Mouse (Mus musculus) heart, embryonic 15.5 days (tissue): ENCODE results near the gene Slc35f5. TPM values are rescaled to one million over a fixed set of nuclear protein-coding genes. Genes with fewer than 3 reads are reported as not detected.
"Not testable (repeated sequence)": the region's sequence is repeated elsewhere in the genome, so short reads cannot be mapped to it uniquely, and the experiment has no call there.

ENCODE experiments used
- ATAC-seq: fragments of 200-750 bp; cut with Nextera tagmentation; replicated peaks from 2 replicates; pipeline ENCODE4 v1.8.0; 2017; ENCODE audit warnings: low read depth, moderate TSS enrichment; ENCODE audit not compliant: insufficient number of reproducible peaks, insufficient read depth, low FRiP score
- H3K27ac ChIP-seq: fragments of 300-500 bp; sonication (generic); 2 replicates; pipeline ENCODE4 v1.5.1; 2015; ENCODE audit warnings: mild to moderate bottlenecking, inconsistent platforms
- H3K27me3 ChIP-seq: fragments of 300-500 bp; sonication (generic); 2 replicates; pipeline ENCODE4 v1.6.1; 2015; ENCODE audit warnings: inconsistent platforms
- H3K36me3 ChIP-seq: fragments of 300-500 bp; sonication (generic); 2 replicates; pipeline ENCODE4 v1.6.1; 2015; ENCODE audit warnings: mild to moderate bottlenecking, inconsistent platforms
- H3K4me1 ChIP-seq: fragments of 300-500 bp; sonication (generic); replicated peaks from 2 replicates; pipeline ENCODE4 v1.6.1; 2015; ENCODE audit warnings: inconsistent platforms
- H3K4me2 ChIP-seq: fragments of 300-500 bp; sonication (generic); 2 replicates; pipeline ENCODE4 v1.6.1; 2015; ENCODE audit warnings: inconsistent platforms, mild to moderate bottlenecking, moderate library complexity
- H3K4me3 ChIP-seq: fragments of 300-500 bp; sonication (generic); 2 replicates; pipeline ENCODE4 v1.5.1; 2015; ENCODE audit warnings: mild to moderate bottlenecking, inconsistent platforms
- H3K9ac ChIP-seq: fragments of 300-500 bp; sonication (generic); 2 replicates; pipeline ENCODE4 v1.6.1; 2015; ENCODE audit warnings: mild to moderate bottlenecking, inconsistent platforms
- H3K9me3 ChIP-seq: fragments of 300-500 bp; sonication (generic); replicated peaks from 2 replicates; pipeline ENCODE4 v1.6.1; 2016; ENCODE audit warnings: inconsistent platforms
- WGBS: fragments of 180-500 bp; shearing (Covaris S2); methylation state at CpG from one replicate; pipeline ENCODE4 v1.1.7; 2015; ENCODE audit warnings: mixed read lengths; 5-methylcytosine and 5-hydroxymethylcytosine counted together
- polyA plus RNA-seq: library from polyadenylated mRNA; unstranded; fragments of >200 nt; fragmentation: Nextera tagmentation; extraction: Ambion mirVana; gene quantifications from 2 replicates; pipeline ENCODE4 v1.2.1, GENCODE M21; 2015

Gene Slc35f5
- polyA plus RNA-seq: 79.7 and 92.9 TPM in 2 replicates

DNA sequence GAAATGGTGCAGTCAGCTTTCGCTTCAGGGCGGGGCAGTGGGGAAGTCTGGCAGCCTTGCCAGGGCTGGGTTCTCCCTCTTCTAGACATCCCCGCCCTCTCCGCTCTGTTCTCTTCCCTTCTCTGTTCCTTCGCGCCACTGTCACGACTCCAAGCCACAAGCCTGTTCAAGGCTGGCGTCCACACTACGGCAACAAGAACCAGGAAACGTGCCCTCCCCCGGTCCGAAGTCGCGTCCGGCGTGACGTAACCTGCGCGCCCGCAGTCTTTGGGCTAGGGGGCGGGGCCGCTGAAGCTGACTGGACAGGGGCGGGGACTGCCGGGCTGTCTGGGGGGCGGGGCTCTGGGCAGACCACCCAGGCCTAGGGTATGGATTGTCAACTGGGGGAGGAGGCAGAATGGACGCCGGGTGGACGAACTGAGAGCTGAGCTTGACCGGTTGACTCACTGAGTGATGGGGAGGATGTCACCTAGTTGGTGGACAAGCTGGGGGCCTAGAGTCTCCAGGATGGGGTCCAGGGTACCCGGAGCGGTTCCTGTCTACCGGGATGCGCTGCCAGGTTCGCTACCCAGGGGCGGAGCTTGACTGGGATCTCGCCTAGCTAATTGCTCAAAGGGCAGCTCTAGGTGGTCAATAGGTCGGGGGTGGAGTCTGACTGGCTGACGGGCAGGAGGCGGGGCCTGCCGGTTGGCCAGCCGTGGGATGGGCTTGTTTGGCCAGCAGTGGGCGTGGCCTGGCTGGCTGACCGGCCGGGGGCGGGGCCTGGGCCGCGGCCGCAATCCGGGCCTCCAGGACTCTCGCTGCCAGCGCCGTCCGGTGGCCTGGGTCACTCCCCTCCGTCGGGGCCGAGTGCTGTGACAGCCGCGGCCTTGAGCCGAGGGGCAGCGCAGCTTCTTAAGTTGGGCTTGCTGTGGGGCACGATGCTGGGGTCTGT, at the start of gene Slc35f5:
Gene Slc35f5, plus strand, starts transcription at position 337 of the 934 bp plus-strand sequence.
- Histone ChIP-seq H3K27me3 (no peaks in the 10 kb centered on the region), H3K36me3 (no peaks in the 10 kb centered on the region; the same call in 1 of the 2 replicates), H3K4me3 (peak within 1 kb of the TSS; percentile 99), H3K27ac (peak within 1 kb of the TSS; percentile 97), H3K4me1 (peaks cover 14% of the 10 kb centered on the region), H3K9me3 (no peaks in the 10 kb centered on the region), H3K4me2 (peak within 1 kb of the TSS; percentile 75), H3K9ac (peak within 1 kb of the TSS; percentile 98)
- ATAC-seq: peak; percentile 94
- under 1% methylated on average over 60 of the region's 61 CpGs for WGBS

DNA sequence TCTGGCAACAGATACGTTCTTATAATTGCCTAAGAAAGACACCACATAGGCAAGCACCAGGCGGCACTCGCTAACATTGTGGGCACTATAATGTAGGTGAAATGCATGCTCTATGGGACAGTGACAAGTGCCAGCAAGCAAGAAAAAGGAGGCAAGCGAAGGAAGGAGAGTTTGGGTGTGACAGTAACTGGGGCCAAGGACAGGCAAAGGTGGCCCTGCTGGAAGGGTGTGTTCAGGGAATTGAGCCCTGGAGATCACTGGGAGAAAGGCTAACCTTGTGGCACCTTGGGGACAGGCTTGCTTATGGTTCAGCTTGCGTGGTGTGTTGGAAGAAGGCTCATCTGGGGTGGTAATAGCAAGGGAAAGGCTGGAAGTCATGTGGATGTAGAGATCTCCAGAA, 45.7 kb upstream of the Slc35f5 start:
- no peaks in the 10 kb centered on the region for H3K9me3 ChIP-seq
- H3K4me2 ChIP-seq: no peak overlapping the region
- 88% methylated on average over 5 of the region's 5 CpGs for WGBS
- no peak for ATAC-seq
- H3K4me1 ChIP-seq: peaks cover 7% of the 10 kb centered on the region
- H3K9ac ChIP-seq: no peak overlapping the region
- no peaks in the 10 kb centered on the region for H3K27me3 ChIP-seq
- H3K4me3 ChIP-seq: no peak overlapping the region
- no peak overlapping the region for H3K27ac ChIP-seq
- H3K36me3 ChIP-seq: no peaks in the 10 kb centered on the region

DNA sequence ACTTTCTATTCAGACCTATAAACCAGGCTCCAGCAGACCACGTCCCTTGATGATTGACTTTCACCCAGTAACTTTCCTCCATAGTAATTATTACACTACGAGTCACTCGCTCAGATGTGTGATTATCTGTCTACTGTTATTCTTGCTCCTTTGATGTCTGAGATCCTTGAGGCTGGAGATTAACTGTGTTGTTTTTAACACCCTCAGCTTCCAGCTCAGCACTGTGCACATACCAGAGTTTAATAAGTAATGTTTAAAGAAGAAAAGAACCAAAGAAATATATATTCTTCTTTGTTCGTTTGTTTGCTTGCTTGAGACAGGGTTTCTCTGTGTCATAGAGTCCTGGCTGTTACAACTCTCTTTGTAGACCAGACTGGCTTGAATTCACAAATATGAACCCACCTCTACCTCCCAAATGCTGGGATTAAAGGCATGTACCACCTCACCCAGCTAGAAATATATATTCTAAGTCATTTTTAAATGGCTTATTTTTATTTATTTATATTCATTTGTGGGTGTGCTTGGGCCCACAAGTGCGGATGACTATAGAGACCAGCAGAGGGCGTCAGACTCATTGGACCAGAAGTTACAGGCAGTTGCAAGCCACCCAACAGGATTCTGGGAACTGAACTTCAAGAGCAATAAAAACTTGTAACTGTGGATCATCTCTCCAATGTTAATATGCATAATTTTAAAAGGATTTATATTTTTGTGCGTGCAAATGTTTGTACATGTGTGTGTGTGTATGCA, 43.3 kb upstream of the Slc35f5 start:
- WGBS: 59% methylated on average over 7 of the region's 7 CpGs
- H3K36me3 ChIP-seq: no peaks in the 10 kb centered on the region
- peaks cover 7% of the 10 kb centered on the region for H3K4me1 ChIP-seq
- no peak overlapping the region for H3K27ac ChIP-seq
- H3K27me3 ChIP-seq: no peaks in the 10 kb centered on the region
- ATAC-seq: no peak
- no peak overlapping the region for H3K9ac ChIP-seq
- no peaks in the 10 kb centered on the region for H3K9me3 ChIP-seq
- no peak overlapping the region for H3K4me2 ChIP-seq
- no peak overlapping the region for H3K4me3 ChIP-seq

DNA sequence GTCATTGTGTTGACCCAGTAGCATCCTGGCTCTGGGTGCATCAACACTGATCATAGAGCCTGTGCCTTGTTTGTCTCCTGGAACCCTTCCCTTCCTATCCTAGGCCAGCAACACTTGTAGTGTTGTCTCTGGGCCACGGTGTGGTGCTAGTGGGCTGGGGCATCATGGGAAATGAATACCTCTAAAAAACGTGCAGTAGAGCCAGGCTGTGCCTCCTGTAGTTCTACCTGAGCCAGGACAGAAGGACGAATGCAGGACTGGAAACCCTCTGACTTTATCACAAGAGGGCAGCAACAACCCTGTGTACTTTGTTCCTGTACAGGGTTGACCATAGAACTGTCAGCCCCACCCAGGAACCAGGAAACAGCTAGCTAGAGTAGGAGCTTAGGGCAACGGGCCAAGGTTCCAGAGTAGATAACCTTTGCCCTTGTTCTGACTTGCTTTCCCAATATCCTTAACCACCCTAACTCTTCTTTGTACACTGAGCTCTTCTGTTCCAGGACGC, 41.2 kb upstream of the Slc35f5 start:
- H3K4me3 ChIP-seq: no peak overlapping the region
- H3K36me3 ChIP-seq: no peaks in the 10 kb centered on the region
- no peaks in the 10 kb centered on the region for H3K9me3 ChIP-seq
- H3K27ac ChIP-seq: no peak overlapping the region
- peaks cover 7% of the 10 kb centered on the region for H3K4me1 ChIP-seq
- H3K4me2 ChIP-seq: no peak overlapping the region
- 47% methylated on average over 5 of the region's 5 CpGs for WGBS
- no peaks in the 10 kb centered on the region for H3K27me3 ChIP-seq
- peak; percentile 55; the same call in 1 of the 2 replicates for ATAC-seq
- H3K9ac ChIP-seq: no peak overlapping the region

DNA sequence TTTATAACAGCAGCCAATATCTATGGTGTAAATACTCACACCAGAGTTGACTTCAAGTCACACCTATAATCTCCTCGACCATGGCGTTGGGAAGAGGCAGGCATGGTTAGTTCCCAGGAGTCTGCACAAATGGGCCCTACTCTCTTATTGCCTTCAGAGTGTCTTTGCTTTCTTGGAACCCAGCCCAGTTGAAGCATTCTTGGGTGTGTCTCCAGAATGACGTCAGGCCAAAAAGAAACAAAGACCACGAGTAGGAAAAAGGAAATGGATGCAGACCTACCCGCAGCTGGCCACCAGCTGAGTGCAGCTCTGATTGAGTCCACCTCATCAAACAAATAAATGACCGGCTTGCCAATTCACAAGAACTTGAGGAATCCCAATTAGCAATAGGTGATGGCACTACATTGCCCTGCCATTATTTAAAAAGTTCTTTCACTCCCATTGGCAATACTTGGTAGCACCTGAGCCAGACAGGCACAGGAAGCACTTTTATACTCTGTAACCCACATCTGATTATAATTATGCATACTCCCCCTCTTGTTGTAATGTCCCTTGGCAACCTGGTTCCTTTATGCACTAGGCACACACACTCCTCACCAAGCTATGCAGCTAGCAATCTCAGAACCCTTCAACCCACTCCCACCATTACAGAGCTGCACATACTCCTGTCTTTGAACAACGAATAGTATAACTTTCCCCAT, 34.3 kb upstream of the Slc35f5 start:
- Histone ChIP-seq H3K9ac (no peak overlapping the region), H3K4me1 (peaks cover 6% of the 10 kb centered on the region), H3K9me3 (no peaks in the 10 kb centered on the region), H3K27me3 (no peaks in the 10 kb centered on the region), H3K36me3 (no peaks in the 10 kb centered on the region), H3K27ac (peak overlapping the region; percentile 44; the same call in 1 of the 2 replicates), H3K4me2 (no peak overlapping the region), H3K4me3 (no peak overlapping the region)
- no peak for ATAC-seq
- WGBS: 53% methylated on average over 7 of the region's 7 CpGs

DNA sequence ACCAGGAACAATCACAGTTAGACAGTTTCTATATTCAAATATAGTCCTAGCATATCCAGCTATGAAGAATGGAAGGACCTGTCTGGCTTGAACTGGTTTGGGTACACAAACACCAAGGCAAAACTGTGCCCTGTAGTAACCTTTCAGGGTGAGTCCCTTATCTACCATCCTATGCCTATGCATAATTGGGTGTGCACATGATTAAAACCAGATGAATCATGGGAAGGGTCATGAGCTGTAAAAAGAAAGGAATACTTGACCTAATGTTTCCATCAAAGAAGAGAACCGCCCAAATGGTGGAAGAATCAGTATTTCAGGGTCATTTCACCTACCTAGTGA, 33.8 kb upstream of the Slc35f5 start:
- H3K9me3 ChIP-seq: no peaks in the 10 kb centered on the region
- H3K27me3 ChIP-seq: no peaks in the 10 kb centered on the region
- no peaks in the 10 kb centered on the region for H3K36me3 ChIP-seq
- H3K4me1 ChIP-seq: peaks cover 6% of the 10 kb centered on the region
- WGBS: 91% methylated on average over 1 of the region's 1 CpGs
- H3K4me2 ChIP-seq: no peak overlapping the region
- no peak overlapping the region for H3K9ac ChIP-seq
- ATAC-seq: no peak
- no peak overlapping the region for H3K4me3 ChIP-seq
- no peak overlapping the region for H3K27ac ChIP-seq

DNA sequence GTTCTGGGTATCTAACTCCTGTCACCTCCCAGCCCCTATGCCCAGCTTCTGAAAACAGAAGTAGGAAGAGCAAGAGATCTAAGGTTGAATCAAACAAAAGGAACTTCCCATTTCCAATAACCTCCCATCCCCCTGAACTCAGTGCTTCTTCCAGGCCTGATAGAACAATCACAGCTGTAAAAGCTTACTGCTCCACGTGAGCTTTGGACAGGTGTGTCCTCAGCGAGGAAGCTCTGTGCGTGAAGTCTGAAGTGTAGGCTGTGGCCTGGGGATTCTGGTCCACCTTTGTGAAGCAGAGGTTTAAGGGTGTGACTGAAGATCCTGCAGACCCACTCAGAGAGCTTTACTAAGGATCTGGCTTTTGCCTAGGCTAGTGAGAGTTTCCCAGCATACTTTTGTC, 33.0 kb upstream of the Slc35f5 start:
- Histone ChIP-seq H3K4me1 (peaks cover 6% of the 10 kb centered on the region), H3K27me3 (no peaks in the 10 kb centered on the region), H3K36me3 (no peaks in the 10 kb centered on the region), H3K27ac (no peak overlapping the region), H3K9me3 (no peaks in the 10 kb centered on the region), H3K9ac (no peak overlapping the region), H3K4me2 (no peak overlapping the region), H3K4me3 (no peak overlapping the region)
- ATAC-seq: no peak
- 71% methylated on average over 3 of the region's 3 CpGs for WGBS

DNA sequence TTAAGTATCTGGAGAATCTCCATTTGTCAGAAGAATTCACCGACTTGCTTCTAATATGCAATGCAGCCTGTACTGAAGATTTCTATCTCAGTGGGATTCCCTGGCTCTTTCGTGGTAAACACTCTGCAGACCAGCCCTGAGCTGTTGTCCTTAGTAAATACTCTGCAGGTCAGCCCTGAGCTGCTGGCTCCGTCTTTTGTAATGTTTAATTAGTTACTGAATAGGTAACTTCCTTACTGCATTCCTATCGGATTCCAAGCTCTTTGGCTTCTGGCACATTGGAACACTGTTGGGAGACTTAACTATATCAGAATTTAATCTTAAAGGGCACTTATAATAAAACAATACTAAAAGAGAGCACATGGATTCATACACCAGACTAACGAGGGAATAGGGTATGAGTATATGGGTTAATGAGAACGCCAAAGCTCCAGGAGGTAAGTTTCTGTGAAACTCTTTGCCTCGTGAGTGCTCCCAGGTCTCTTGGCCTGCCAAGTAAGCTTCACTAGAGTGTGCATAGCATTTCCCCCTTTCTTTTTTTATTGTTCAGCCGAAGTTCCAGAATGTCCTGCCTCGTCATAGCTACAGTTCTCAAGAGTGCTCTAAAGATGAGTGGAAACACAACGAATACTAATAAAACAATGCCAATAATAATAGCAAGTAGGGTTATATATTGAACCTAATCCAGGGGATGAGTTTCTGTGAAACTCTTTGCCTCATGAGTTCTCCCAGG, 27.0 kb upstream of the Slc35f5 start:
- not testable (repeated sequence) for H3K27me3 ChIP-seq, H3K36me3 ChIP-seq, H3K9me3 ChIP-seq, H3K4me1 ChIP-seq, H3K4me3 ChIP-seq, H3K27ac ChIP-seq, H3K4me2 ChIP-seq, H3K9ac ChIP-seq, ATAC-seq
- WGBS: 74% methylated on average over 10 of the region's 10 CpGs

DNA sequence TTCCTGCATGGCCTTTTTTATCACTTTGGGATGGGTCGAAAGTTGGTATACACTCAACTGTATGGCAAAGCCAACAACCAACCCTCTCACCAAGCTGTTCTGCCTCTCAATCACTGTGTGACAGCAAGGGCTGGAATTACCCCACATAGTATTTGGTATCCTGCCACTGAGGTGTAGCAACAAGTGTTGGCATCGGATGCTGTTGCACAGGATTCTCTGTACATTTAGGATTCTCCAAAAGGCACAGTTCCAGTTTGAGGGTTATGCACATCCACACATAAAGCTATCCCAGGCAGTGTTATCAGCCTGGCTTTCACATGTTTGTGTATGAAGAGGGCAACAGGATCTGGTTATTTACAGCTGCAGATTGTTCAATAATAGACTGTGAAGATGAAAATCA, 23.3 kb upstream of the Slc35f5 start:
- Histone ChIP-seq H3K27ac (no peak overlapping the region), H3K36me3 (no peaks in the 10 kb centered on the region), H3K9ac (no peak overlapping the region), H3K4me1 (peaks cover 3% of the 10 kb centered on the region), H3K9me3 (no peaks in the 10 kb centered on the region), H3K27me3 (no peaks in the 10 kb centered on the region), H3K4me2 (no peak overlapping the region), H3K4me3 (no peak overlapping the region)
- no peak for ATAC-seq
- 86% methylated on average over 2 of the region's 2 CpGs for WGBS

DNA sequence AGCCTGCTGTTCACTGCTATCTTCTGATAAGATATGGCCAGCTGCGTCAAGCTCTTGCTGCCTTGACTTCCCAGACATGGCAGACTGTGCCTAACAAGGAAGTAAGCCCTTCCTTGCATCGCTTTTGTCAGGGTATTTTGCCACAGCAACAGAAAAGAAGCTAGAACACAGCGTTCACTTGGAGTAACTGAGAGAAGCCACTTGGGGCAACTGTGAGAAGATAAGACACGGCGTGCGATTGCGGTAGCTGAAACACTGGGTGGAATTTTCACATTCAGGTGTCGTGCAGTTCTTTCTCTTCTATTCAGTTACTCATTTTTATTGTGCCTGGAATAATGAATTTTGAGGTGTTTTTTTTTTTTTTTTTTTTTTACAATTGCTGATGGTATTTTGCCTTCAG, 22.6 kb upstream of the Slc35f5 start:
- 63% methylated on average over 8 of the region's 8 CpGs for WGBS
- Histone ChIP-seq H3K9ac (no peak overlapping the region), H3K36me3 (no peaks in the 10 kb centered on the region), H3K9me3 (no peaks in the 10 kb centered on the region), H3K27me3 (no peaks in the 10 kb centered on the region), H3K4me3 (no peak overlapping the region), H3K4me1 (peaks cover 10% of the 10 kb centered on the region), H3K4me2 (no peak overlapping the region), H3K27ac (no peak overlapping the region)
- no peak for ATAC-seq
